Mouse (Mus musculus) CH12.LX (cell line): ENCODE measurements around the gene Msh5. TPM values are rescaled to one million over a fixed set of nuclear protein-coding genes. Genes with fewer than 3 reads are reported as not detected.

Experiments used
- DNase-seq: peaks from one replicate; pipeline ENCODE4 v3.0.0-alpha.2; 2013; ENCODE audit errors: extremely low read depth
- H3K27ac ChIP-seq: 2 replicates; pipeline ENCODE4 v1.5.1; 2012; ENCODE audit warnings: low read depth, mild to moderate bottlenecking, control low read depth, moderate library complexity; ENCODE audit not compliant: insufficient read depth
- H3K27me3 ChIP-seq: replicated peaks from 2 replicates; pipeline ENCODE3; 2012; ENCODE audit warnings: inconsistent platforms
- H3K36me3 ChIP-seq, 2 experiments: replicated peaks in 1 of 2; 2 replicates each; pipeline versions ENCODE3 to v1.6.1; 2012; ENCODE audit warnings: inconsistent platforms in 1 of 2, low read length in 1 of 2, mild to moderate bottlenecking in 1 of 2, mixed read lengths in 1 of 2, moderate library complexity in 1 of 2; ENCODE audit not compliant: control insufficient read depth in 1 of 2, insufficient read depth in 1 of 2
- H3K4me1 ChIP-seq, 2 experiments: 2 replicates each; pipeline ENCODE4 v1.6.1; 2012; ENCODE audit warnings: inconsistent platforms in 1 of 2, moderate library complexity in 1 of 2; ENCODE audit not compliant: insufficient read depth in 2 of 2, control insufficient read depth in 1 of 2
- H3K4me2 ChIP-seq: 2 replicates; pipeline ENCODE4 v1.6.1; 2012; ENCODE audit warnings: low read depth, mild to moderate bottlenecking, control low read depth; ENCODE audit not compliant: poor library complexity, insufficient read depth, severe bottlenecking
- H3K4me3 ChIP-seq, 3 experiments: fragments of 150-350 bp in 1 of 3; sonication (generic) in 1 of 3; replicated peaks in 1 of 3; 2 replicates each; pipeline versions ENCODE3 to v1.5.1; 2011 to 2012; ENCODE audit warnings: low read depth in 2 of 3, low read length in 2 of 3, mild to moderate bottlenecking in 2 of 3, moderate library complexity in 2 of 3, control low read depth in 1 of 3, improper control_type of control experiment in 1 of 3, inconsistent platforms in 1 of 3, mixed read lengths in 1 of 3; ENCODE audit not compliant: poor library complexity in 1 of 3
- H3K79me2 ChIP-seq: replicated peaks from 2 replicates; pipeline ENCODE4 v1.6.1; 2012; ENCODE audit warnings: mild to moderate bottlenecking, moderate library complexity; ENCODE audit not compliant: control insufficient read depth, poor library complexity, insufficient read depth, severe bottlenecking; ENCODE audit errors: extremely low read depth
- H3K9ac ChIP-seq: 2 replicates; pipeline ENCODE4 v1.6.1; 2012; ENCODE audit warnings: low read depth, mild to moderate bottlenecking, control low read depth, moderate library complexity; ENCODE audit not compliant: insufficient read depth
- H3K9me3 ChIP-seq: replicated peaks from 2 replicates; pipeline ENCODE3; 2012; ENCODE audit warnings: low read length, inconsistent platforms, mixed read lengths
- CHD1 ChIP-seq: IDR thresholded peaks from 2 replicates; pipeline ENCODE4 v1.6.1; 2012; ENCODE audit warnings: low read depth, low read length, improper control_type of control experiment, inconsistent platforms
- CHD2 ChIP-seq: IDR thresholded peaks from 2 replicates; pipeline ENCODE4 v1.6.1; 2011; ENCODE audit warnings: low read length, improper control_type of control experiment
- CTCF ChIP-seq, 2 experiments: IDR thresholded peaks in 1 of 2; conservative IDR thresholded peaks in 1 of 2; 2 replicates each; pipeline ENCODE4 v1.5.1; 2011 to 2012; ENCODE audit warnings: low read depth in 2 of 2, low read length in 2 of 2, improper control_type of control experiment in 1 of 2, inconsistent platforms in 1 of 2, mild to moderate bottlenecking in 1 of 2, moderate library complexity in 1 of 2
- ELF1 ChIP-seq: IDR thresholded peaks from 2 replicates; pipeline ENCODE4 v1.6.1; 2014; ENCODE audit warnings: low read depth, mild to moderate bottlenecking, inconsistent platforms, low read length, improper control_type of control experiment
- EP300 ChIP-seq: IDR thresholded peaks from 2 replicates; pipeline ENCODE4 v1.6.1; 2011; ENCODE audit warnings: low read length, improper control_type of control experiment
- ETS1 ChIP-seq: conservative IDR thresholded peaks from 2 replicates; pipeline ENCODE4 v1.6.1; 2012; ENCODE audit warnings: low read depth, mild to moderate bottlenecking, inconsistent platforms, low read length, improper control_type of control experiment, moderate library complexity
- HCFC1 ChIP-seq: IDR thresholded peaks from 2 replicates; pipeline ENCODE4 v1.6.1; 2012; ENCODE audit warnings: low read depth, mild to moderate bottlenecking, inconsistent platforms, low read length, improper control_type of control experiment
- JUND ChIP-seq: conservative IDR thresholded peaks from 2 replicates; pipeline ENCODE4 v1.6.1; 2011; ENCODE audit warnings: low read depth, low read length, improper control_type of control experiment
- KAT2A ChIP-seq: IDR thresholded peaks from 2 replicates; pipeline ENCODE4 v1.6.1; 2012; ENCODE audit warnings: low read length, improper control_type of control experiment, inconsistent platforms; ENCODE audit not compliant: insufficient replicate concordance
- MAFK ChIP-seq: IDR thresholded peaks from 2 replicates; pipeline ENCODE4 v1.6.1; 2011; ENCODE audit warnings: low read length, improper control_type of control experiment; ENCODE audit not compliant: insufficient replicate concordance
- MAZ ChIP-seq: IDR thresholded peaks from 2 replicates; pipeline ENCODE4 v1.6.1; 2012; ENCODE audit warnings: low read depth, mild to moderate bottlenecking, inconsistent platforms, low read length, improper control_type of control experiment, moderate library complexity
- MEF2A ChIP-seq: IDR thresholded peaks from 2 replicates; pipeline ENCODE4 v1.6.1; 2014; ENCODE audit warnings: low read depth, mild to moderate bottlenecking, inconsistent platforms, low read length, improper control_type of control experiment, borderline replicate concordance
- MXI1 ChIP-seq: IDR thresholded peaks from 2 replicates; pipeline ENCODE4 v1.6.1; 2011; ENCODE audit warnings: mild to moderate bottlenecking, low read depth, low read length, improper control_type of control experiment
- MYC ChIP-seq: IDR thresholded peaks from 2 replicates; pipeline ENCODE4 v1.6.1; 2011; ENCODE audit warnings: low read depth, mild to moderate bottlenecking, improper control_type of control experiment, low read length
- PAX5 ChIP-seq: IDR thresholded peaks from 2 replicates; pipeline ENCODE4 v1.6.1; 2012; ENCODE audit warnings: low read length, inconsistent platforms, mixed read lengths
- POLR2A ChIP-seq: IDR thresholded peaks from 2 replicates; pipeline ENCODE4 v1.6.1; 2011; ENCODE audit warnings: low read depth, mild to moderate bottlenecking, improper control_type of control experiment, low read length
- POLR2AphosphoS2 ChIP-seq: IDR thresholded peaks from 2 replicates; pipeline ENCODE4 v1.6.1; 2011; ENCODE audit warnings: low read depth, low read length, improper control_type of control experiment
- RAD21 ChIP-seq: IDR thresholded peaks from 2 replicates; pipeline ENCODE4 v1.6.1; 2011; ENCODE audit warnings: low read depth, mild to moderate bottlenecking, low read length, improper control_type of control experiment, moderate library complexity
- RCOR1 ChIP-seq: conservative IDR thresholded peaks from 2 replicates; pipeline ENCODE4 v1.6.1; 2012; ENCODE audit warnings: low read depth, mild to moderate bottlenecking, inconsistent platforms, low read length, improper control_type of control experiment
- SIN3A ChIP-seq: IDR thresholded peaks from 2 replicates; pipeline ENCODE4 v1.6.1; 2012; ENCODE audit warnings: low read length, improper control_type of control experiment, inconsistent platforms
- TCF12 ChIP-seq: IDR thresholded peaks from 2 replicates; pipeline ENCODE4 v1.6.1; 2014; ENCODE audit warnings: low read depth, mild to moderate bottlenecking, inconsistent platforms, low read length, improper control_type of control experiment
- UBTF ChIP-seq: IDR thresholded peaks from 2 replicates; pipeline ENCODE4 v1.6.1; 2012; ENCODE audit warnings: low read depth, mild to moderate bottlenecking, inconsistent platforms, low read length, improper control_type of control experiment, moderate library complexity
- USF1 ChIP-seq: IDR thresholded peaks from 2 replicates; pipeline ENCODE4 v1.6.1; 2014; ENCODE audit warnings: low read depth, mild to moderate bottlenecking, inconsistent platforms, low read length, improper control_type of control experiment
- USF2 ChIP-seq: conservative IDR thresholded peaks from 2 replicates; pipeline ENCODE4 v1.6.1; 2011; ENCODE audit warnings: low read depth, low read length, improper control_type of control experiment
- ZC3H11A ChIP-seq: IDR thresholded peaks from 2 replicates; pipeline ENCODE4 v1.6.1; 2012; ENCODE audit warnings: low read depth, mild to moderate bottlenecking, inconsistent platforms, low read length, improper control_type of control experiment
- ZKSCAN1 ChIP-seq: IDR thresholded peaks from 2 replicates; pipeline ENCODE4 v1.6.1; 2012; ENCODE audit warnings: low read depth, inconsistent platforms, low read length, improper control_type of control experiment, borderline replicate concordance
- dilution Hi-C: fragments of 300-500 bp; cut with MboI; formaldehyde crosslinking; loops from 2 replicates; pipeline ENCODE4 v1.14.3; 2020; ENCODE audit warnings: low sequenced_read_pairs; ENCODE audit not compliant: extremely low pct_unique_long_range_greater_than_20kb, extremely low pct_ligation_motif_present
- in situ Hi-C: fragments of 300-500 bp; cut with MboI; formaldehyde crosslinking; loops from 3 replicates; pipeline ENCODE4 v1.14.3; 2019; ENCODE audit warnings: low sequenced_read_pairs, low pct_ligation_motif_present, low pct_unique_long_range_greater_than_20kb, mixed read lengths
- polyA plus RNA-seq: library from polyadenylated mRNA; unstranded; fragments of >175 nt; gene quantifications from 2 replicates; pipeline ENCODE4 v1.2.1, GENCODE M21; 2012; ENCODE audit warnings: low read depth; ENCODE audit not compliant: insufficient read length
- total RNA-seq, 2 experiments: library from RNA; depleted of rRNA; stranded (reverse); fragments of 300-350 nt in 1 of 2; fragments of >200 nt in 1 of 2; gene quantifications; 2 replicates each; pipeline ENCODE4 v1.2.3; 2012 to 2014

Msh5 gene
- total and polyA plus RNA-seq, 3 experiments: 6.1 to 13.1 (median 10.6) TPM

GRCm38 (mm10) chr17:35012430-35012829 is 34.1 kb downstream of the Msh5 start:
- no peak overlapping the region for H3K9ac ChIP-seq

DNA sequence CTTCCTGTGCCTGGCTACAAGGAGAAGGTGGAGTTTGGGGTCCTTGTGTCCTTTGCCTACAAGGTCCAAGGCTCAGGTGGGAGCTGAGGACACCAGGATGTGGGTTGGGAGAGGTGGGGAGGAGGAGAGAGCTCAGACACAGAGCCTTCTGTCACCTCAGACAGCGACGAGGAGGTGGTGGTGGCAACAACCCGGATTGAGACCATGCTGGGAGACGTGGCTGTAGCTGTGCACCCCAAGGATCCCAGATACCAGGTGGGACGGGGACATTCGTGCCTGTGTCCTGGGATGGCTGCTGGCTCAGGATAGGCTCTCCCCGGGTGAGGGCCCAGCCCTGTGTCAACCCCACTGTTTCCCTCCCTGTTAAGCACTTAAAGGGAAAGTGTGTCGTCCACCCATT is 35.1 kb downstream of the Msh5 start:
- Histone ChIP-seq H3K4me1 (peaks cover 0 to 32% of the 10 kb centered on the region in 2 experiments; a peak in 2 of 4 replicates), H3K4me3 (no peak overlapping the region)

More at GRCm38 (mm10) chr17:35012430-35012829, 34.1 kb downstream of the Msh5 start:
- Histone ChIP-seq H3K27ac (no peak overlapping the region), H3K27me3 (no peaks in the 10 kb centered on the region), H3K9me3 (no peaks in the 10 kb centered on the region), H3K4me2 (no peak overlapping the region), H3K4me1 (peaks cover 0 to 23% of the 10 kb centered on the region in 2 experiments; a peak in 2 of 4 replicates), H3K36me3 (peaks cover 87 to 98% of the 10 kb centered on the region in 2 experiments), H3K4me3 (no peak overlapping the region), H3K79me2 (peaks cover 4% of the 10 kb centered on the region; the same call in 1 of the 2 replicates)
- TF ChIP-seq HCFC1 (no peak), RAD21 (no peak), USF1 (no peak), TCF12 (no peak), CHD1 (no peak), MAZ (no peak), KAT2A (no peak), PAX5 (no peak), POLR2A (no peak), ZKSCAN1 (no peak), USF2 (no peak), ETS1 (no peak), POLR2AphosphoS2 (no peak), UBTF (no peak), RCOR1 (no peak), MEF2A (no peak), JUND (no peak), MAFK (no peak)
- dilution Hi-C loops: no loop called here
- no peak for DNase-seq
- in situ Hi-C loops: loop anchor here (10.0 kb wide), 1 partner anchor 222 kb away; the partner anchor contains the start of genes Atp6v1g2 and Nfkbil1

More for the DNA sequence above, 35.1 kb downstream of the Msh5 start:
- no peak overlapping the region for H3K9ac ChIP-seq
- H3K79me2 ChIP-seq: peaks cover 5% of the 10 kb centered on the region
- dilution Hi-C loops: no loop called here
- H3K36me3 ChIP-seq: peaks cover 90 to 97% of the 10 kb centered on the region in 2 experiments
- TF ChIP-seq EP300 (no peak), CHD2 (no peak), KAT2A (no peak), POLR2A (no peak), CTCF (conservative IDR thresholded peaks at IDR 0.05 in 1 of 2, IDR thresholded peaks at IDR 0.05 in 1 of 2; ENCODE audit: low read depth in 2 of 2, low read length in 2 of 2) (no peak), ZKSCAN1 (no peak), USF1 (no peak), HCFC1 (no peak), ZC3H11A (no peak), MEF2A (no peak), UBTF (no peak), PAX5 (no peak), MYC (no peak), SIN3A (no peak), USF2 (no peak), MXI1 (no peak), ELF1 (no peak), RAD21 (no peak)
- TF ChIP-seq, all 38 proteins: peak for 0
- Histone ChIP-seq H3K4me2 (no peak overlapping the region), H3K9me3 (no peaks in the 10 kb centered on the region), H3K27me3 (no peaks in the 10 kb centered on the region), H3K27ac (no peak overlapping the region)
- no peak for DNase-seq
- in situ Hi-C loops: loop anchor here (10.0 kb wide), 1 partner anchor 223 kb away; the partner anchor contains the start of genes Atp6v1g2 and Nfkbil1
